Mouse (Mus musculus) lung, embryonic 16.5 days (tissue): ENCODE data around the gene Crispld2. TPM values are rescaled to one million over a fixed set of nuclear protein-coding genes. Genes with fewer than 3 reads are reported as not detected.
A peak's percentile ranks its signal among the peaks of the same experiment; 100 is the strongest.

Experiments used
- ATAC-seq: fragments of 200-750 bp; cut with Nextera tagmentation; 2 replicates; pipeline ENCODE4 v1.8.0; 2017; ENCODE audit warnings: low read depth, mild to moderate bottlenecking, moderate library complexity
- H3K27ac ChIP-seq: fragments of 300-500 bp; sonication (generic); 2 replicates; pipeline ENCODE4 v1.5.1; 2014; ENCODE audit warnings: mild to moderate bottlenecking, control low read depth, low read length
- H3K27me3 ChIP-seq: fragments of 300-500 bp; sonication (generic); 2 replicates; pipeline ENCODE4 v1.6.1; 2014; ENCODE audit warnings: low read depth, low read length, mixed read lengths; ENCODE audit not compliant: control insufficient read depth, insufficient read depth
- H3K36me3 ChIP-seq: fragments of 300-500 bp; sonication (generic); 2 replicates; pipeline ENCODE4 v1.6.1; 2014; ENCODE audit warnings: low read length; ENCODE audit not compliant: control insufficient read depth, insufficient read depth
- H3K4me1 ChIP-seq: fragments of 300-500 bp; sonication (generic); replicated peaks from 2 replicates; pipeline ENCODE4 v1.6.1; 2014; ENCODE audit warnings: low read length, mixed read lengths; ENCODE audit not compliant: control insufficient read depth, insufficient read depth
- H3K4me2 ChIP-seq: fragments of 300-500 bp; sonication (generic); 2 replicates; pipeline ENCODE4 v1.6.1; 2014; ENCODE audit warnings: low read depth, low read length, control low read depth
- H3K4me3 ChIP-seq: fragments of 300-500 bp; sonication (generic); 2 replicates; pipeline ENCODE4 v1.5.1; 2014; ENCODE audit warnings: mild to moderate bottlenecking, low read length, control low read depth
- H3K9ac ChIP-seq: fragments of 300-500 bp; sonication (generic); 2 replicates; pipeline ENCODE4 v1.6.1; 2014; ENCODE audit warnings: low read length, control low read depth
- H3K9me3 ChIP-seq: fragments of 300-500 bp; sonication (generic); 2 replicates; pipeline ENCODE4 v1.6.1; 2016; ENCODE audit warnings: low read length; ENCODE audit not compliant: control insufficient read depth
- WGBS: fragments of 180-500 bp; shearing (Covaris S2); extraction: QIAGEN DNeasy Blood & Tissue Kit; methylation state at CpG from one replicate; pipeline ENCODE4 v1.1.7; 2014; 5-methylcytosine and 5-hydroxymethylcytosine counted together
- polyA plus RNA-seq: library from polyadenylated mRNA; unstranded; fragments of >200 nt; fragmentation: Nextera tagmentation; extraction: Ambion mirVana; gene quantifications from 2 replicates; pipeline ENCODE4 v1.2.1, GENCODE M21; 2015

Gene Crispld2
- polyA plus RNA-seq, 1 experiment from 2014 or later: 9.3 TPM

DNA sequence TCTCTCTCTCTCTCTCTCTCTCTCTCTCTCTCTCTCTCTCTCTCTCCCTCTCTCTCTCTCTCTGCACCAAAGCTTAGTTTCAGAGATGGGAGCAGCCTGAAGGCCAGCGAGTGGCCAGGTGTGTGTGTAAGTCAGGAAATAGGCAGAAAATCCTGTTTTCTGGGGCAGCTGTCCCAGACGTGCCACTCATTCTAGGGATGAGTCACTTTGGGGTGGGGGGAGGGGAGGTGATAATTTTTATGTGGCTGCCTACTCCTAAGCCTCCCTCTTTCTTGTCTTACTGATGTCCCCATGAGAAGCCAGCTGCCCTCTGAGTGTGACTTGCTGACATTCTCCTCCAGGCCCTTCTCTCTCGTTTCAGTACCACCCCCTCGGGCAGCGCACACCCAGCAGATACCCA is 6.1 kb upstream of the Crispld2 start:
- 55% methylated on average over 5 of the region's 5 CpGs for WGBS
- peaks cover 1% of the 10 kb centered on the region; the same call in 1 of the 2 replicates for H3K27me3 ChIP-seq
- no peak overlapping the region for H3K4me3 ChIP-seq
- no peaks in the 10 kb centered on the region for H3K36me3 ChIP-seq
- H3K4me2 ChIP-seq: no peak overlapping the region
- H3K9ac ChIP-seq: no peak overlapping the region
- no peak overlapping the region for H3K27ac ChIP-seq
- no peak for ATAC-seq
- H3K9me3 ChIP-seq: no peaks in the 10 kb centered on the region
- H3K4me1 ChIP-seq: no peaks in the 10 kb centered on the region

- Histone ChIP-seq H3K4me3 (no peak overlapping the region), H3K9ac (no peak overlapping the region), H3K27me3 (peaks cover 20% of the 10 kb centered on the region), H3K4me1 (no peaks in the 10 kb centered on the region; the same call in 1 of the 2 replicates), H3K4me2 (no peak overlapping the region), H3K9me3 (no peaks in the 10 kb centered on the region), H3K36me3 (no peaks in the 10 kb centered on the region), H3K27ac (no peak overlapping the region)
- ATAC-seq: no peak
- 59% methylated on average over 15 of the region's 15 CpGs for WGBS
Observed at GRCm38 (mm10) chr8:119988087-119988486, 4.2 kb upstream of the Crispld2 start.

DNA sequence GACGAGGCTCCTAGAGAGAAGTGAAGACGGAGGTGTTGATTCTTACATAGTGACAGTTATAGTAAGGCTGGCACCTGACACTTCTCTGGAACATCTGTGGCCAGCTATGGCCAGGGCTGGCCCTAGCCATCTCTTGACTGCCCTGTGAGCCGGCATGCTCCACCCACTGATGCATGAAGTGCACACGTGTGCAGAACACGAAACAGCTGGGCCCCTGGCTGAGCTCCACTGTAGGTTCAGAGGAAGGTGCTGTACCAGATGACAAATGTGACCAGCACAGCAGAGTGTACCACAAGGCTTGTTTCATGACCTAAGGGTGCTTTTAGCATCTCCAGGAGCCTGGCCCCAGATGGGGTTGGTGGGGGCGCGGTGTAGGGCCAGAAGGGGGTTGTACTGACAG is 1.9 kb downstream of the Crispld2 start:
- H3K27ac ChIP-seq: no peak overlapping the region
- peaks cover 31% of the 10 kb centered on the region for H3K27me3 ChIP-seq
- no peak overlapping the region for H3K4me2 ChIP-seq
- no peak overlapping the region for H3K9ac ChIP-seq
- H3K4me3 ChIP-seq: no peak overlapping the region
- WGBS: 35% methylated on average over 7 of the region's 7 CpGs
- H3K9me3 ChIP-seq: no peaks in the 10 kb centered on the region
- peak; percentile 35 for ATAC-seq
- peaks cover 4% of the 10 kb centered on the region for H3K4me1 ChIP-seq
- H3K36me3 ChIP-seq: no peaks in the 10 kb centered on the region

DNA sequence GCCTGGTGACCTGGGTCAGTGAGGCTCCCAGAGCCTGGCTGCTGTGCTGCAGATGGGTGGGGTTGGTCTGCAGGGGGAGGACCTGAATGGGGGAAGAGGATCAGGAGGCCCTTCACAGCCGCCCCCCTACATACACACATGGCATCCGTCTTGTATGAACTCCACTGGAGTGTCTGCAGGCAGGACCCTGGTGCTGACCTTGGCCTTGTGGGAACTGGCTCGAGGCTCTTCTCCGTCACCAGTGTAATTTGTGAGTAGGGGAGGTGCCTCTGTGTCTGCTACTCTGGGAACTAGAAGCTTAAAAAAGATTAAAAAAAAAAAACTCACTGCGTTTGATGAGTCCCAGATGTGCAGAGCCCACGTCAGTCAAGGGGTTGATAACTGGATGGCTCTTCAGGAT is 2.3 kb downstream of the Crispld2 start:
- Histone ChIP-seq H3K9ac (no peak overlapping the region), H3K36me3 (no peaks in the 10 kb centered on the region), H3K4me3 (no peak overlapping the region), H3K27ac (no peak overlapping the region), H3K4me1 (peaks cover 4% of the 10 kb centered on the region), H3K27me3 (peaks cover 31% of the 10 kb centered on the region), H3K9me3 (no peaks in the 10 kb centered on the region), H3K4me2 (no peak overlapping the region)
- ATAC-seq: peak; percentile 44; the same call in 1 of the 2 replicates
- 28% methylated on average over 6 of the region's 6 CpGs for WGBS

GRCm38 (mm10) chr8:119997266-119997665 is 5.0 kb downstream of the Crispld2 start:
- WGBS: 74% methylated on average over 4 of the region's 4 CpGs
- H3K9me3 ChIP-seq: no peaks in the 10 kb centered on the region
- H3K4me2 ChIP-seq: no peak overlapping the region
- H3K9ac ChIP-seq: no peak overlapping the region
- H3K27ac ChIP-seq: no peak overlapping the region
- H3K4me3 ChIP-seq: no peak overlapping the region
- peaks cover 4% of the 10 kb centered on the region; the same call in 1 of the 2 replicates for H3K4me1 ChIP-seq
- H3K36me3 ChIP-seq: no peaks in the 10 kb centered on the region
- H3K27me3 ChIP-seq: peaks cover 19% of the 10 kb centered on the region
- ATAC-seq: no peak

DNA sequence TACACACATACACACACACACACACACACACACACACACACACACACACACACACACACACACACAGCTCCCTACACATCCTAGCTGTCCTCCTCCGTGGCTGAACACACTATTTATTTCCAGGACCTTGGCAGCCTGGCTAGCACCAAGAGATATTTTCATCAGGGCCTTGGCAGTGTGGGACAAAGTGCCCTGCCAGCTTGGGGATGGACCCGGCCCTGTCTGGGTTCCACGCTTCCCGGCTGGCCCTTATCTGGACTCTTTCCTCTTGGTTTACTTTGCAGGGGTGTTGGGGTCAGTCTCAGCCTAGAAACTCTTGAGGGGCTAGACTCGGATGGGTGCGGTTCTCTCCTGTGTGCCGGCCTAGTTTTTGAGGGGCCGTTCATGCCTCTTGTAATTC is 8.2 kb downstream of the Crispld2 start:
- WGBS: 11% methylated on average over 8 of the region's 8 CpGs
- no peak overlapping the region for H3K4me3 ChIP-seq

GRCm38 (mm10) chr8:120001712-120002111 is 9.5 kb downstream of the Crispld2 start:
- Histone ChIP-seq H3K4me3 (no peak overlapping the region), H3K9me3 (no peaks in the 10 kb centered on the region), H3K27ac (no peak overlapping the region), H3K4me1 (peaks cover 7% of the 10 kb centered on the region), H3K9ac (no peak overlapping the region), H3K27me3 (no peaks in the 10 kb centered on the region), H3K4me2 (no peak overlapping the region), H3K36me3 (no peaks in the 10 kb centered on the region)
- 51% methylated on average over 7 of the region's 7 CpGs for WGBS
- ATAC-seq: no peak

More for the DNA sequence above, 8.2 kb downstream of the Crispld2 start:
- H3K4me2 ChIP-seq: no peak overlapping the region
- peak overlapping the region; percentile 48; the same call in 1 of the 2 replicates for H3K27ac ChIP-seq
- H3K9ac ChIP-seq: no peak overlapping the region
- no peaks in the 10 kb centered on the region for H3K9me3 ChIP-seq
- ATAC-seq: 0 out of 2 replicates have a peak, but pooled peaks have one; percentile 13
- no peaks in the 10 kb centered on the region for H3K27me3 ChIP-seq
- H3K36me3 ChIP-seq: no peaks in the 10 kb centered on the region
- H3K4me1 ChIP-seq: peaks cover 4% of the 10 kb centered on the region

DNA sequence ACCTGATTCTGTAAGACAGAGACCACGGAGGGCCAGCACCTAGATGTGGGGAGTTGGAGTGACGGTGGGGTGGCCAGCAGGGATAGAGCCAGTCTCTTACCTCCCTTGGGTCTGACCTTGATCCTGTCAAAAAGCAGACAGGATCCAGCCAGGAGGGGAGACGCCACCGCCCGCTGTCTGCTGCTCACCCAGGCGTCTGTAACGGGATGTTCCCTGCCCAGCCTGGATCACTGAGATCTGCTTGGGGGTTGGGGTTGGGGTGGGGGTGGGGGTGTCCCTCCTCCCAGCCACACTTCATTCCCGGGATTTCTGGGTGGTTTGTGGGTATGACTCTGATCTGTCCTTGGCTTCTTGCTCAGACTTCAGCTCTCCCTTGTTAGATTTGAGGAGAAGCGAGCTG is 10.1 kb downstream of the Crispld2 start:
- H3K4me1 ChIP-seq: peaks cover 7% of the 10 kb centered on the region
- H3K36me3 ChIP-seq: no peaks in the 10 kb centered on the region
- 0 out of 2 replicates have a peak overlapping the region, but pooled peaks have one; percentile 23 for H3K27ac ChIP-seq
- H3K9me3 ChIP-seq: no peaks in the 10 kb centered on the region
- no peaks in the 10 kb centered on the region for H3K27me3 ChIP-seq
- no peak overlapping the region for H3K4me2 ChIP-seq
- no peak for ATAC-seq
- 57% methylated on average over 9 of the region's 9 CpGs for WGBS
- no peak overlapping the region for H3K9ac ChIP-seq
- H3K4me3 ChIP-seq: no peak overlapping the region

- Histone ChIP-seq H3K4me1 (peaks cover 7% of the 10 kb centered on the region), H3K9ac (no peak overlapping the region; the same call in 1 of the 2 replicates), H3K27ac (no peak overlapping the region), H3K4me2 (no peak overlapping the region; the same call in 1 of the 2 replicates), H3K4me3 (no peak overlapping the region), H3K27me3 (no peaks in the 10 kb centered on the region), H3K36me3 (no peaks in the 10 kb centered on the region), H3K9me3 (no peaks in the 10 kb centered on the region)
- 10% methylated on average over 14 of the region's 14 CpGs for WGBS
- ATAC-seq: peak; percentile 85
Observed at GRCm38 (mm10) chr8:120004154-120004702, 12.0 kb downstream of the Crispld2 start.
